Mouse (Mus musculus): ENCODE measurements around the gene Ssbp3. TPM values are rescaled to one million over a fixed set of nuclear protein-coding genes. Genes with fewer than 3 reads are reported as not detected.
A peak's percentile ranks its signal among the peaks of the same experiment; 100 is the strongest.

Gene Ssbp3
- polyA plus RNA-seq (2016; fragmentation: Nextera tagmentation; extraction: Ambion mirVana) = 198 and 214 TPM in 2 replicates

- Histone ChIP-seq H3K4me3 (replicated peaks) (peak within 1 kb of the TSS; percentile 100), H3K4me2 (peak within 1 kb of the TSS; percentile 97), H3K9ac (peak within 1 kb of the TSS; percentile 100), H3K36me3 (replicated peaks) (peaks cover 19% of the 10 kb centered on the region), H3K27ac (peak within 1 kb of the TSS; percentile 99), H3K4me1 (peaks cover 54% of the 10 kb centered on the region), H3K9me3 (no peaks in the 10 kb centered on the region), H3K27me3 (no peaks in the 10 kb centered on the region)
- peak; percentile 65 for ATAC-seq (ENCODE audit: low FRiP score)
- WGBS = under 1% methylated on average over 45 of the region's 51 CpGs
These were observed at the start of gene Ssbp3 for GRCm38 (mm10) chr4:106910201-106911172. Gene Ssbp3 (plus strand): TSS chr4:106910701.

DNA sequence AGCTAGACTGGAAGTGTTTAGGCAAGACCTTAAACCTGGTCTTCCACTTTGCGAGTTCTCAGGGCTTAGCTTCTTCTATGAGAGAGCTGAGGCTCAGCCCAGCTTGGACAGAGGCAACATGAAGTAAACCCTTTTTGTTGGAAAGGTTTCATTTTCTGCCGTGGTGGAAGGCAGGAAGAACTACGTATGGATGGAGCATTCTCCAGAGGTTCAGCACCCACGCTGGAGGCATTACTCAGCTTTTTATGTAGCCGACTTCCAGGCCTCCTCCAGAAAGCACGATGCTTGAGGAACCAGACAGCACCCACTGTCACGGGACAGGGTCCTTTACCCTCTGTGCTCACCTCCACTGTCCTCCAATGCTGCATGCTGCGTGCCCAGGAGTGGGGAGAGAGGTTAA lies 48.6 kb upstream of the Ssbp3 start:
- 84% methylated on average over 8 of the region's 8 CpGs for WGBS
- H3K9ac ChIP-seq = no peak overlapping the region
- H3K9me3 ChIP-seq = no peaks in the 10 kb centered on the region
- no peaks in the 10 kb centered on the region for H3K36me3 ChIP-seq (replicated peaks)
- H3K4me1 ChIP-seq = peaks cover 48% of the 10 kb centered on the region
- H3K4me2 ChIP-seq = no peak overlapping the region
- no peak overlapping the region for H3K4me3 ChIP-seq (replicated peaks)
- H3K27ac ChIP-seq = no peak overlapping the region
- peaks cover 10% of the 10 kb centered on the region; the same call in 1 of the 2 replicates for H3K27me3 ChIP-seq
- no peak for ATAC-seq (ENCODE audit: low FRiP score)

DNA sequence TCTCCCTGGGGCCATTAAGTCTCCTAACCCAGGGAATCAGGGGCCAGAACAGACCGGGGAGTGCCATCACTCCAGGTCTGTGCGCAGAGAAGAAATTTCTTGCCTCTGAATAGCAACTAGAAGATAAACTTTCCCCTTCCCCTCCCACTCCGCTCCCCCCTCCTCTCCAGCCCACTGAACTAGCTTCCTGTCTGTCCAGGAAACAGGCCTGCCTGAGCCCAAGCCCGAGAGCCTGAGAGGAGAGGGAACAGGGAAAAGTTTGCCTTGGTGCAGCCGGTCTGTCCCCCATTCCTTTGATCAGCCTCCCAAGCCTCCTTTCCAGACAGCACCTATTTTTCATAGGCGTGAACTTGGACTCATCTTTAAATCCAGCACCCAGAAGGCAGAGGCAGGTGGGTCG lies 48.2 kb upstream of the Ssbp3 start:
- H3K9ac ChIP-seq = no peak overlapping the region
- H3K4me2 ChIP-seq = no peak overlapping the region
- peaks cover 10% of the 10 kb centered on the region; the same call in 1 of the 2 replicates for H3K27me3 ChIP-seq
- peaks cover 52% of the 10 kb centered on the region for H3K4me1 ChIP-seq
- no peaks in the 10 kb centered on the region for H3K36me3 ChIP-seq (replicated peaks)
- no peak for ATAC-seq (ENCODE audit: low FRiP score)
- no peaks in the 10 kb centered on the region for H3K9me3 ChIP-seq
- 65% methylated on average over 7 of the region's 7 CpGs for WGBS
- no peak overlapping the region for H3K27ac ChIP-seq
- H3K4me3 ChIP-seq (replicated peaks) = no peak overlapping the region

DNA sequence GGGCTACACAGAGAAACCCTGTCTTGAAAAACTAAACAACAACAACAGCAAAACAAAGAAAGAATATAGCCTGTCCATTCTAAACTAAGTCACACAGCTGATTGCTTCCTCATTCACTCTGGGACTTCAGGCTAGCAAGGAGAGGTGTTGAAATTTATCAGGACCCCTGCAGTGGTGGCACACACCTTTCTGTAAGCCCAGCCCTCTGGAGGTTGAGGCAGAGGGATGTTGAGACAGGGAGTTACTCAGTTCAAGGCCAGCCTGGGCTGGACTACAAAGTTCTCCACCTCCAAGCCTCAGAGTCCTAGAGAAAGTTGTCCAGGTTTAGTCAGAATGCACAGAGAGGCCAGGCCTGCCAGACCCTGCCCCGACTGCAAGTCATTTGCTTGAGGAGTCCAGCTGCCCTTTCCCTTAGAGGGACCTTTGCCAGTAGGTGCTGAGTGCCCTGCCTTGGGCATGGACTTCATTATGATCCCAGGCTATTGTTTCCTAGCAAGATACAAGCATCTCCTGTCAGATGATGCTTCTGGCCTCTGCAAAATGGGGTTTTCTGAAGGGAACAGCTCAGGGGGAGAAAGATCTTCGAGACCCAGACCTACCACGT lies 47.6 kb upstream of the Ssbp3 start:
- no peaks in the 10 kb centered on the region for H3K36me3 ChIP-seq (replicated peaks)
- H3K4me1 ChIP-seq = peaks cover 56% of the 10 kb centered on the region
- no peak overlapping the region for H3K4me2 ChIP-seq
- H3K9me3 ChIP-seq = no peaks in the 10 kb centered on the region
- H3K27me3 ChIP-seq = peaks cover 10% of the 10 kb centered on the region; the same call in 1 of the 2 replicates
- ATAC-seq (ENCODE audit: low FRiP score) = no peak
- no peak overlapping the region for H3K4me3 ChIP-seq (replicated peaks)
- no peak overlapping the region; the same call in 1 of the 2 replicates for H3K9ac ChIP-seq
- WGBS = 44% methylated on average over 3 of the region's 3 CpGs
- no peak overlapping the region for H3K27ac ChIP-seq

- H3K9ac ChIP-seq = peak overlapping the region; percentile 47
- H3K27me3 ChIP-seq = peaks cover 10% of the 10 kb centered on the region; the same call in 1 of the 2 replicates
- no peaks in the 10 kb centered on the region for H3K9me3 ChIP-seq
- H3K4me1 ChIP-seq = peaks cover 58% of the 10 kb centered on the region
- ATAC-seq (ENCODE audit: low FRiP score) = peak; percentile 47; the same call in 1 of the 2 replicates
- H3K4me3 ChIP-seq (replicated peaks) = no peak overlapping the region
- WGBS = 9% methylated on average over 19 of the region's 19 CpGs
- H3K36me3 ChIP-seq (replicated peaks) = no peaks in the 10 kb centered on the region
- H3K27ac ChIP-seq = peak overlapping the region; percentile 88
- H3K4me2 ChIP-seq = peak overlapping the region; percentile 31
These were observed 44.9 kb upstream of the Ssbp3 start for GRCm38 (mm10) chr4:106865415-106866110.

DNA sequence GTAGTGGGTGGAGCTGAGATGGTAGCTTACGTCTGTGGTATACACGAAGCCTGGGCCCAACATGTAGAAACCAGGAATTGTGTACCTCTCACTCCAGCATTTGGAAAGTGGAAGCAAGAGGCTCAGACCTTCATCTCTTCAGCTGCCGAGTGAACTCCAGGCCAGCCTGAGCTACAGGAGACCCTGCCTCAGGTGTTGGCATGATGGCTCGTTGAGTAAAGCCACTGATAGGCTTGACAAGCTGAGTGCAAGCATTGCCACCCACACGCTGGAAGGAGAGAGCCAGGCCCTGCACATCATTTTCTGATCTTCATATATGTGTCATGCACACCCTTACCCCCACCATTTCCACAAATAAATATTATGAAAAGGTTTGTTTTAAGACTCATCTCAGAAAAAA lies 44.1 kb upstream of the Ssbp3 start:
- peaks cover 10% of the 10 kb centered on the region; the same call in 1 of the 2 replicates for H3K27me3 ChIP-seq
- 0 out of 2 replicates have a peak, but pooled peaks have one; percentile 15 for ATAC-seq (ENCODE audit: low FRiP score)

GRCm38 (mm10) chr4:106866845-106867244 lies 43.7 kb upstream of the Ssbp3 start:
- ATAC-seq (ENCODE audit: low FRiP score) = peak; percentile 90
- no peak overlapping the region for H3K4me3 ChIP-seq (replicated peaks)
- H3K9me3 ChIP-seq = no peaks in the 10 kb centered on the region
- H3K4me2 ChIP-seq = peak overlapping the region; percentile 10; the same call in 1 of the 2 replicates
- H3K4me1 ChIP-seq = peaks cover 53% of the 10 kb centered on the region
- H3K27me3 ChIP-seq = peaks cover 10% of the 10 kb centered on the region; the same call in 1 of the 2 replicates
- 4% methylated on average over 7 of the region's 7 CpGs for WGBS
- H3K9ac ChIP-seq = no peak overlapping the region
- peak overlapping the region; percentile 88 for H3K27ac ChIP-seq
- H3K36me3 ChIP-seq (replicated peaks) = no peaks in the 10 kb centered on the region

More for the DNA sequence above, 44.1 kb upstream of the Ssbp3 start:
- no peak overlapping the region for H3K4me2 ChIP-seq
- H3K36me3 ChIP-seq (replicated peaks) = no peaks in the 10 kb centered on the region
- H3K9ac ChIP-seq = no peak overlapping the region
- peak overlapping the region; percentile 88 for H3K27ac ChIP-seq
- H3K4me1 ChIP-seq = peaks cover 53% of the 10 kb centered on the region
- no peak overlapping the region for H3K4me3 ChIP-seq (replicated peaks)
- 53% methylated on average over 5 of the region's 5 CpGs for WGBS
- no peaks in the 10 kb centered on the region for H3K9me3 ChIP-seq

DNA sequence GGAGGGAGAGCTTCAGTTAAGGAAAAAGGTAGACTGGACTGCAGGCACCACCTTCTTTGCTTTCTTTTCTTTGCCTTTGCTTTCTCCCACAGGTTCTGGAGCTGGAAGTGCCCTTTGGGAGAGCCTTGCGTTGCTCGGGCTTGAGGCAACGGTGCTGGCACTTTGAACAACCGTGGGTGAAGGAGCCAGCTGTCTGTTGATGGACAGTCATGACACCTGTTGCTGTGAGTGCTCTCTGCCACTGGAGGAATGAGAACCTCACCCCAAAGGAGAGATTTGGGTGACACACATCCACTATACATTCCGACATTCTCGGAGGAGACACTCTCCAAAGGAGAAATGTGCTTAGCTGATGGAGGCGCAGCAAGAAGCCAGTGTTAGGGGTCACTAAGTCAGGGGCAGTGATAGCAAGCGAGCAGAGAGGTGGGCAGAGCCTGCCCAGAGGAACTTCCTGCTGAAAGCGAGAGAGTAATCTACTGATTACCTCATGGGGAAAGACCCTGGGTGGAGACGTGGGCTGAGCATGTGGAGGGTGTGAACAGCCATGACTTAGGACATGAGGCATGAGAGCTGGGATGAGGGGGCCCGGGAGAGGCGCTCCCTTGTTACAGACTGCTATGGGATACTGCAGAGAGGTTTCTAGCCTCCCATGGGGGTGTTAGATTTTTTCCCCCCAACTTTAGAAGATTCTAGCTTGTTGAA lies 41.6 kb upstream of the Ssbp3 start:
- H3K4me3 ChIP-seq (replicated peaks) = no peak overlapping the region
- H3K9me3 ChIP-seq = no peaks in the 10 kb centered on the region
- no peak overlapping the region for H3K9ac ChIP-seq
- 79% methylated on average over 12 of the region's 12 CpGs for WGBS
- H3K27me3 ChIP-seq = 0 out of 2 replicates have a peak, but pooled peaks cover 6% of the 10 kb centered on the region
- ATAC-seq (ENCODE audit: low FRiP score) = no peak
- H3K4me2 ChIP-seq = no peak overlapping the region
- peaks cover 38% of the 10 kb centered on the region for H3K4me1 ChIP-seq
- peak overlapping the region; percentile 13; the same call in 1 of the 2 replicates for H3K27ac ChIP-seq
- no peaks in the 10 kb centered on the region for H3K36me3 ChIP-seq (replicated peaks)

GRCm38 (mm10) chr4:106869539-106869951 lies 41.0 kb upstream of the Ssbp3 start:
- no peak for ATAC-seq (ENCODE audit: low FRiP score)
- Histone ChIP-seq H3K36me3 (replicated peaks) (no peaks in the 10 kb centered on the region), H3K9me3 (no peaks in the 10 kb centered on the region), H3K9ac (no peak overlapping the region), H3K4me1 (peaks cover 37% of the 10 kb centered on the region), H3K4me2 (no peak overlapping the region), H3K4me3 (replicated peaks) (no peak overlapping the region), H3K27me3 (0 out of 2 replicates have a peak, but pooled peaks cover 6% of the 10 kb centered on the region), H3K27ac (peak overlapping the region; percentile 13; the same call in 1 of the 2 replicates)
- WGBS = 81% methylated on average over 3 of the region's 3 CpGs

- H3K27ac ChIP-seq = no peak overlapping the region
- H3K9me3 ChIP-seq = no peaks in the 10 kb centered on the region
- peaks cover 27% of the 10 kb centered on the region for H3K4me1 ChIP-seq
- no peak overlapping the region for H3K4me2 ChIP-seq
- 92% methylated on average over 2 of the region's 2 CpGs for WGBS
- 0 out of 2 replicates have a peak, but pooled peaks cover 6% of the 10 kb centered on the region for H3K27me3 ChIP-seq
- no peak for ATAC-seq (ENCODE audit: low FRiP score)
- no peak overlapping the region for H3K9ac ChIP-seq
- no peaks in the 10 kb centered on the region for H3K36me3 ChIP-seq (replicated peaks)
- H3K4me3 ChIP-seq (replicated peaks) = no peak overlapping the region
These were observed 39.9 kb upstream of the Ssbp3 start for GRCm38 (mm10) chr4:106870556-106870955.

DNA sequence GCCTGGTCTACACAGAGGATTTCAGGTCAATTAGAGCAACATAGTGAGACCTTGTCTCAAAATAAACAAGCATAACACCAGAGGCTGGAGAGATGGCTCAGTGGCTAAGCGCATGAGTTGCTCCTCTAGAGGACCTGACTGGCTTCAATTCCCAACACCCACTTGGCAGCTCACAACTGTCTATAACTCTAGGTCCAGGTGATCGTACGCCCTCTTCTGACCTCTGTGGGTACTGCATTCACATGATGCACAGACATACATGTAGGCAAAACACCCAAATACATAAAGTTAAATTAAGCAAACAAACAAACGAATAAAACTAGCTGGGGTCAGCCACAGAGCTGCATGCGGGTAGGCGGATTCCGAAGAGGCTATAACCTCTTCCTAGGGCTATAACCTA lies 36.0 kb upstream of the Ssbp3 start:
- H3K9me3 ChIP-seq = no peaks in the 10 kb centered on the region
- no peak for ATAC-seq (ENCODE audit: low FRiP score)
- H3K4me3 ChIP-seq (replicated peaks) = no peak overlapping the region
- no peak overlapping the region for H3K4me2 ChIP-seq
- no peak overlapping the region for H3K9ac ChIP-seq
- H3K36me3 ChIP-seq (replicated peaks) = no peaks in the 10 kb centered on the region
- no peaks in the 10 kb centered on the region for H3K27me3 ChIP-seq
- 87% methylated on average over 7 of the region's 7 CpGs for WGBS
- no peak overlapping the region for H3K27ac ChIP-seq
- H3K4me1 ChIP-seq = 0 out of 2 replicates have a peak, but pooled peaks cover 2% of the 10 kb centered on the region
